Mouse (Mus musculus): ENCODE data around the gene Mosmo.

Mosmo gene

DNA sequence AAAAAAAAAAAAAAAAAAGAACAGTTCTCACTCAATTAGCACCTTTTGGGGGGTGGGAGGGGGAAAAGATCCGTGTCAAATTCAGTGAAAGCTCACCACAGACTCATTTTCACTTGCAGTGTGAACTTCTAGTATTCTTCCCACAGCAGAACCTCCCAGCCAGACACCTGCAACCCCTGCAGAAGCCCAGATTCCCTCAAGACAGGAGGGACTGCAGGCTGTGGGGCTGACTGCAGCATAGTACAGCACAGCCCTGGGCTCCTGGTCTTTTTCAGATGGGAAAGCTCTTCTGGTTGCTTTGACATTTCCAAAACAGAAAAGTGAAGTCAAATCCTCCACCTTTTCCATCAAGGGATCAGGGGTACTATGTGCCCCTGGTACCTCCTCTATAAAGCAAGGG lies 90.0 kb downstream of the Mosmo start:
- DNase-seq (ENCODE audit: low read depth, low spot score): no peak

DNA sequence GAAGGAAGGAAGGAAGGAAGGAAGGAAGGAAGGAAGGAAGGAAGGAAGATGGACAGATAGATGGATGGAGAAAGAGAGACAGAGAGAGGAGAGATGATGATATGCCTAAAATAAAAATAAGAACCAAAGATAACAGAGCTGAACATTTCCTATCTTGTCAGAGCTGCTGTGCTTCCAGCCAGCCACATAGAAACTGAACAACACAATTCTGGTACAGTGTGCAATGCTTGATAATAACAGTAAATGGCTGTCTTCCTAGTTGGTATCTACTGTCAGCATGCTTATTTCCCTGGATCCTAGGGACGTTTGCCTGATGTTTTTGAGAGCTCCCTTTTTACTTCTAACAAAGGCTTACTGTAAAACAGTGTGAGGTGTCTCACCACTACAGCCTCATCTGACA lies 94.0 kb downstream of the Mosmo start:
- DNase-seq (ENCODE audit: low read depth, low spot score): no peak

DNA sequence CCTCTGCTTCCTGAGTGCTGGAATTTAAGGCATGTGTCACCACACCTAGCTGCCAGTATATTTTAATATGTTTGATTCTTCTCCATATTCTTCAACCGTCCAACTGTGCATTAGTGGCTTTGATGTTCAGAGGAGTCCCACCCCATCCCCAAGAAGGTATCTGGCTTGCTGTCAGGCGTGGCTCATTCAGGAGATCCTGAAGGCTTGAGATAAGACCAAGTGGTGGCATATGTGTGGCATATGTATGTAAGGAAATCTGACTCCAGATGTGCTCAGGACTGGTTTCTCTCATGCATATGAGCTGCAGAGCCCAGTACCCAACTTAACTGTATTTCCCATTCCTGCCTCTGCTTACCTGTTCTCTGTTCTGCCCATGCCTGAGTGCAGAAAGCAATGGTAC lies 100.6 kb downstream of the Mosmo start:
- DNase-seq (ENCODE audit: low read depth, low spot score): no peak

Data from telencephalon, adult 2 months (tissue).